Mouse (Mus musculus) neural tube, embryonic 10.5 days (tissue): ENCODE measurements around the gene Speg.
A peak's percentile ranks its signal among the peaks of the same experiment; 100 is the strongest.

Experiments used
- DNase-seq: peaks from one replicate; pipeline ENCODE4 v3.0.0-alpha.2; 2017; ENCODE audit warnings: low spot score; ENCODE audit errors: extremely low spot score

Gene Speg

GRCm38 (mm10) chr1:75442171-75442570 lies 67.1 kb downstream of the Speg start:
- no peak for DNase-seq

GRCm38 (mm10) chr1:75442811-75443210 lies 67.7 kb downstream of the Speg start:
- no peak for DNase-seq

- DNase-seq, result no peak
Measured at GRCm38 (mm10) chr1:75443247-75444024, 68.3 kb downstream of the Speg start.

- DNase-seq, result no peak
Measured at GRCm38 (mm10) chr1:75444208-75444607, 69.1 kb downstream of the Speg start.

GRCm38 (mm10) chr1:75445141-75445701 lies 70.1 kb downstream of the Speg start:
- DNase-seq, result no peak

GRCm38 (mm10) chr1:75445751-75446611 lies 70.9 kb downstream of the Speg start:
- DNase-seq, result peak; percentile 86

GRCm38 (mm10) chr1:75446656-75447055 lies 71.6 kb downstream of the Speg start:
- peak; percentile 81 for DNase-seq

- peak; percentile 48 for DNase-seq
Measured at GRCm38 (mm10) chr1:75447265-75448051, 72.4 kb downstream of the Speg start.

- DNase-seq, result peak; percentile 62
Measured at GRCm38 (mm10) chr1:75448052-75448431, 72.9 kb downstream of the Speg start.

GRCm38 (mm10) chr1:75448937-75449336 lies 73.8 kb downstream of the Speg start:
- peak; percentile 42 for DNase-seq

GRCm38 (mm10) chr1:75449377-75450135 lies 74.5 kb downstream of the Speg start:
- peak; percentile 56 for DNase-seq

- DNase-seq, result peak; percentile 57
Measured at GRCm38 (mm10) chr1:75450314-75451005, 75.4 kb downstream of the Speg start, which contains the start of gene Asic4. TSS of gene Asic4 (plus strand) at chr1:75450436.

GRCm38 (mm10) chr1:75451900-75452299 lies 76.8 kb downstream of the Speg start:
- DNase-seq, result no peak

- DNase-seq, result no peak
Measured at GRCm38 (mm10) chr1:75455433-75455832, 80.3 kb downstream of the Speg start.

- DNase-seq, result peak; percentile 49
Measured at GRCm38 (mm10) chr1:75455948-75456347, 80.9 kb downstream of the Speg start.

GRCm38 (mm10) chr1:75456746-75457564 lies 81.9 kb downstream of the Speg start:
- peak; percentile 57 for DNase-seq

- DNase-seq, result no peak
Measured at GRCm38 (mm10) chr1:75457710-75458024, 82.6 kb downstream of the Speg start.

GRCm38 (mm10) chr1:75458025-75458788 lies 83.1 kb downstream of the Speg start:
- DNase-seq, result peak; percentile 76
